Mouse (Mus musculus): ENCODE measurements around the gene Map3k13.
"Not testable (repeated sequence)": the region's sequence is repeated elsewhere in the genome, so short reads cannot be mapped to it uniquely, and the experiment has no call there.

Gene Map3k13

GRCm38 (mm10) chr16:21793875-21794696, at the start of gene Map3k13:
TSS of gene Map3k13 (plus strand) at chr16:21794346.
- peak; percentile 97 for DNase-seq

- DNase-seq, result no peak
These were observed 35.7 kb upstream of the Map3k13 start for GRCm38 (mm10) chr16:21758447-21758846.

- DNase-seq, result no peak
These were observed 25.9 kb upstream of the Map3k13 start for GRCm38 (mm10) chr16:21768255-21768654.

GRCm38 (mm10) chr16:21769667-21770066, 24.5 kb upstream of the Map3k13 start:
- DNase-seq, result peak; percentile 45

GRCm38 (mm10) chr16:21774725-21775124, 19.4 kb upstream of the Map3k13 start:
- no peak for DNase-seq

- peak; percentile 44 for DNase-seq
These were observed 15.8 kb upstream of the Map3k13 start for GRCm38 (mm10) chr16:21778293-21778866.

- peak; percentile 25 for DNase-seq
These were observed 15.0 kb upstream of the Map3k13 start for GRCm38 (mm10) chr16:21779149-21779548.

GRCm38 (mm10) chr16:21781277-21781676, 12.9 kb upstream of the Map3k13 start:
- no peak for DNase-seq

GRCm38 (mm10) chr16:21781895-21782294, 12.3 kb upstream of the Map3k13 start:
- DNase-seq, result no peak

- DNase-seq, result no peak
These were observed 11.3 kb upstream of the Map3k13 start for GRCm38 (mm10) chr16:21782807-21783206.

- no peak for DNase-seq
These were observed 9.1 kb upstream of the Map3k13 start for GRCm38 (mm10) chr16:21785000-21785399.

- no peak for DNase-seq
These were observed 7.8 kb upstream of the Map3k13 start for GRCm38 (mm10) chr16:21786317-21786716.

- peak; percentile 81 for DNase-seq
These were observed 6.4 kb upstream of the Map3k13 start, which contains the start of gene Ehhadh for GRCm38 (mm10) chr16:21787516-21788353. TSS of gene Ehhadh (minus strand) at chr16:21787807.

- no peak for DNase-seq
These were observed 5.6 kb upstream of the Map3k13 start for GRCm38 (mm10) chr16:21788581-21788980.

GRCm38 (mm10) chr16:21789180-21789579, 5.0 kb upstream of the Map3k13 start:
- no peak for DNase-seq

- DNase-seq, result no peak
These were observed 3.7 kb upstream of the Map3k13 start for GRCm38 (mm10) chr16:21790469-21790868.

GRCm38 (mm10) chr16:21791779-21792178, 2.4 kb upstream of the Map3k13 start:
- no peak for DNase-seq

- DNase-seq, result not testable (repeated sequence)
These were observed 901 bp upstream of the Map3k13 start for GRCm38 (mm10) chr16:21793080-21793810.

- no peak for DNase-seq
These were observed 525 bp downstream of the Map3k13 start for GRCm38 (mm10) chr16:21794697-21795045.

- no peak for DNase-seq
These were observed 925 bp downstream of the Map3k13 start for GRCm38 (mm10) chr16:21795071-21795470.

- no peak for DNase-seq
These were observed 10.1 kb downstream of the Map3k13 start for GRCm38 (mm10) chr16:21804258-21804657.

- no peak for DNase-seq
These were observed 12.7 kb downstream of the Map3k13 start for GRCm38 (mm10) chr16:21806892-21807291.

- DNase-seq, result not testable (repeated sequence)
These were observed 13.6 kb downstream of the Map3k13 start for GRCm38 (mm10) chr16:21807786-21808185.

Measured in lung, postnatal 36 days (tissue).